Mouse (Mus musculus) heart, adult 18-20 months (tissue): ENCODE results near the gene Mfsd6. TPM values are rescaled to one million over a fixed set of nuclear protein-coding genes. Genes with fewer than 3 reads are reported as not detected.

ENCODE experiments used
- DNase-seq, 2 experiments: peaks; one replicate each; pipeline ENCODE4 v3.0.0; 2021 to 2022; ENCODE audit warnings: mixed read lengths in 1 of 2
- long read RNA-seq, 2 experiments: library from polyadenylated mRNA; stranded (forward); transcript quantifications; one replicate each; pipeline ENCODE4 v2.0.0; 2021
- total RNA-seq, 2 experiments: library from RNA; stranded (reverse); gene quantifications; 2 replicates each; pipeline ENCODE4 v1.2.3; 2021

The Mfsd6 gene
- 10 to 100 TPM; 16.5 to 19.6 TPM for total RNA-seq
- long read RNA-seq, experiment 1, full-length matches to known transcripts, result 9 of 11 reads
- long read RNA-seq, experiment 1, partial matches to known transcripts, result 1 of 11 reads
- long read RNA-seq, experiment 1, other reads (novel, unspliced or antisense), result 1 of 11 reads
- long read RNA-seq, experiment 2, full-length matches to known transcripts, result 3 of 4 reads
- long read RNA-seq, experiment 2, partial matches to known transcripts, result 0 of 4 reads
- long read RNA-seq, experiment 2, other reads (novel, unspliced or antisense), result 1 of 4 reads

GRCm38 (mm10) chr1:52727056-52727900, at the start of gene Mfsd6:
TSS of gene Mfsd6 (minus strand) at chr1:52727462.
- peak; percentile 59 to 70 for DNase-seq

GRCm38 (mm10) chr1:52765176-52766111, 38.2 kb upstream of the Mfsd6 start:
- DNase-seq, result peak; percentile 17 to 31

DNA sequence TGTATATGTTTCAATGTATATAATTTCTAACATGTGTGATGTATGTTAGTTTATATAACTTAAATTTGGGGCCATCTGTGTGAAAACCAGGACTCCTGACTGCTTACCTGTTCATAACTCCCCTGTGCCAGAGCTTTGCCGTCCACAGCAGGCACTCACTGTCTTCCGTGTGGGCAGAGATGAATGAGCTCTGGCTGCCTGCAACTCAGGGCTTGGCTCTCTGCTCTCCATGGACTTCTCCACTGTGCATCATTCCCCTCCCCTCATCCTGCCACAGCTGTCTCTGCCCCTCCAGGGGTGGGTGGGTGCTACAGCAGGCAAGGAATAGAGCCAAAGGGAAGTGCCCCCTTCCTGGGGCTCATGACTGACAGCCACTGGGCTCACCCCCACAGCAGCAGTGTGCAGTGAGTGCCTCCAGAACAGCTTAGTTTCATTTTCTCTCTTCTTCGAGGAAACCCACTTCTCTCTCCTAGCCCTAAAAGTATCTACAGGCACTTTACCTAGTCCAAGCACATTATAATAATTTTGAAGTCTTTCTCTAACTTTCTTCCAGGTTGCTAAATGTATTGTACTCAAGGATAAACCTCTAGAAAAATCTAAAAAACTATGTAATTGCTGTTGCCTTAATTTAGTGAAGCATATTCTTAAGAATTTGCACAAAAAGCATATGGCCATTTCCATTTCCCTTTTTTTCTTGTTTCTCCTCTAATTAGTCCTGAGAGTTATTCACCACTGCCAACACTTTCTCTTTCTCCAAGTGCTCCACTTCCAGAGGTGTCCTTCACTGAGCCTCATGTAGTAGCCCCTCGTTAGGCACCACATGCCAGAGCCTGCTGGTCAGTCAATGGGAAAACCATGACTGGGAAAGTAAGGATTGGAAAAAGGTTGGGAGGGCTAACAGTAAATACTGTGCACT, 36.9 kb upstream of the Mfsd6 start:
- DNase-seq, result peak in 1 of 2 experiments; percentile 9

DNA sequence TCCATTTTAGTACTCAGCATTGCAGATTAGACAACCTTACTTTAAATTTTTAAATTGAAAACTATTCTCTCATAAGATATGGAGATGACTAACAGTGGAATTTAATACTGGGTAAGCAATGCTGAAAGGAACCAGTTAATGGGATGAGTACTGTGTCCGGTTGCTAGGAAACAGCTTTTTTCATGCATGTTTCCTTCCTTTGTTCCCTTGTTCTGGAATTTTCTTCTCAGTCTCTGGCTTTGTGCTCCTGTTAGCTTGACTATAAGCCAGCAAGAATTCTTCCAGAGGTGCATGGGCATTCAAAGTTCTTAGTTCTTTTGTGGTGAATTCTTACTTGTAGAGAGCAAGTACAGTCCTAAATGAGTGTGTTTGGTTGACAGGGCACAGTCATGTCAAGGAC, 30.9 kb upstream of the Mfsd6 start:
- no peak for DNase-seq

- no peak for DNase-seq
Measured at GRCm38 (mm10) chr1:52754331-52754730, 27.1 kb upstream of the Mfsd6 start.

- no peak for DNase-seq
Measured at GRCm38 (mm10) chr1:52753828-52754227, 26.6 kb upstream of the Mfsd6 start.

- peak; percentile 26 to 36 for DNase-seq
Measured at GRCm38 (mm10) chr1:52752706-52753105, 25.4 kb upstream of the Mfsd6 start.

DNA sequence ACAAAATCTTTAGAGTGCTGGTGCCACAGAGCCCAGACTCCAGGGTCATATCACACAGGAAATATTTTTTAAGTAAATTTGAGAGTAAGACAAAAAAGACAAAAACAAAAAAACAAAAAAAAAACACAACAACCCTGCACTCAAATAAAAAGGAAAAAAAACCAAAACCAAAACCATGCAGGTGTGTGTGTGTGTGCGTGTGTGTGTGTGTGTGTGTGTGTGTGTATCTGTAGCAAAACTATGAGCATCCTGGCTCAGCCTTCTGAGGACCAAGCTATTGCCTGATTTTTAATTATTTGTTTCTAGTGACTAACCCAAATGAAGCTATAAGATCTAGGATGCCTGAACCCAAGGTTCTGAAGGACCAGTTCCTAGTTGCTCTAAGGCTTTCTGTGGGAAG, 24.4 kb upstream of the Mfsd6 start:
- DNase-seq, result no peak

DNA sequence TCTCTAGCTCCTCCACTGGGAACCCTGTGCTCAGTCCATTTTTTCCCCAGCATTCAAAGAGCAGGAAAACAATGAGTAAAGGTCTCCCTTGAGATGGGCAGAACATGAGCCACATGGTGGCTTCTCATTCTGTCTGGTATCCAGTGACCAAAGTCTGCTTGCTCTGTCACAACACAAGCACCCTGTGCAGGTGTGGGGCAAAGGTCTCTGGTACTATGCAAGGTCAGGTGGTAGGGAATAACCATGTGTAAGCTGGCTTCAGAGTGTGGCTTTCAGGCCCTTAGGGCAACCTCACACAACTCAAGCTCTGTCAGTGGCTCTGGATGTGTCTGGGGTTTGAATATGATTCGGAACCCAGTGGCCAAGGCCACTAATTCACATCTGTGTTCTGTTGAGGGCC, 22.7 kb upstream of the Mfsd6 start:
- no peak for DNase-seq

DNA sequence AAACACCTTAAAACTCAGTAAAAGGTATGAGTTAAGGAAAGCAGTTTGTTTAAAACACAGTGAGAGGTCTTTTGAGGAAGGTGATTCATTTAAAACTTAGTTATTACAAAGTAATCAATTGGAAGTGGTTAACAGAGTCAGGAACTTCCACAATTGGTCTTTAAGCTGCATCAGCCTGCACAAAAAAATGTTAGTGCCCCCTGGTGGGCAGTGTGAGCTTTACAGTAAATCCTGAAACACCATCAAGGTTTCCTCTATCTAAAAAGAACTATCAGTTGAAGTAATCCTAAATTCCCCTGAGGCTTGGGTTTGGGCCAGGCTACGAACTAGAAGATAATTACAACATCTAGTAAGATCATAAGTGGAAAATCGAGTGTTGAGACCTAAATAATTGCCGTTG, 21.0 kb upstream of the Mfsd6 start:
- peak; percentile 55 to 88 for DNase-seq

- DNase-seq, result no peak
Measured at GRCm38 (mm10) chr1:52742567-52742966, 15.3 kb upstream of the Mfsd6 start.

DNA sequence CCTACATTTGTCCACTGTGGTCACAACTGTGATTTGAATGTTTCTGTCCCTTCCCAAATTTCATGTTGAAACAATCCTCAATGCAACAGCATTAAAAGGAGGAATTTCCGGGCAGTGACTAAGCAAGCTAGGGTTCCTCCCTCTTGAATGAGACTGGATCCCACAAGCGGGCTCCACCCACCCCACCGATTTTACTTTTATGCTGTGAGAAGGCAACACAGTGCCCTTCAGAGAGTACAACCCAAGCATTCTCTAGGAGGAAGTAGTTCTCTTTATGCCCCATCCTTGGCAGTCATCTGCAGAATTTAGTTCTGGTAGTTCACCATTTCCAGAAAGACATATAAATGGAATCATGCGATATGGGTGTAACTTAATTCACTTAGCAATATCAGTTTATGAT, 6.9 kb upstream of the Mfsd6 start:
- peak; percentile 27 to 52 for DNase-seq

DNA sequence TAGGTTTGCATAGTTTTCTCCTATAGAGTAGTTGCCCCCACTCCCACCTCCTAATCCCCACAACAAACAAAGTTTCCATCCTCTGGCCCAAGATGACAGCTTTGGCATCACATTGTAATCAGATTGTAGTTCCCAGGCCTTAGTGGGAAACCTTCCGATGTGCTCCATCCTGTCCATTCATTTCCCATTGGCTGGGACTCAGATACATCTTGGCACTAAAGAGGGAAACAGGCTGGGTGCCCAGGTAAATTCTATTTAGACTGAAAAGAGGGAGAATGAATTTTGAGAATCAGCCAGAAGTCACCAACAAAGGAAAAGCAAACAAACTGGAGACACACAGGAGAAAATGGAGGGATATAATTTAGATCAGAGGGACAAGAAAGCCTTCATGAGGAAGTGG, 3.0 kb upstream of the Mfsd6 start:
- no peak for DNase-seq

GRCm38 (mm10) chr1:52728857-52729489, 1.7 kb upstream of the Mfsd6 start:
- DNase-seq, result no peak

DNA sequence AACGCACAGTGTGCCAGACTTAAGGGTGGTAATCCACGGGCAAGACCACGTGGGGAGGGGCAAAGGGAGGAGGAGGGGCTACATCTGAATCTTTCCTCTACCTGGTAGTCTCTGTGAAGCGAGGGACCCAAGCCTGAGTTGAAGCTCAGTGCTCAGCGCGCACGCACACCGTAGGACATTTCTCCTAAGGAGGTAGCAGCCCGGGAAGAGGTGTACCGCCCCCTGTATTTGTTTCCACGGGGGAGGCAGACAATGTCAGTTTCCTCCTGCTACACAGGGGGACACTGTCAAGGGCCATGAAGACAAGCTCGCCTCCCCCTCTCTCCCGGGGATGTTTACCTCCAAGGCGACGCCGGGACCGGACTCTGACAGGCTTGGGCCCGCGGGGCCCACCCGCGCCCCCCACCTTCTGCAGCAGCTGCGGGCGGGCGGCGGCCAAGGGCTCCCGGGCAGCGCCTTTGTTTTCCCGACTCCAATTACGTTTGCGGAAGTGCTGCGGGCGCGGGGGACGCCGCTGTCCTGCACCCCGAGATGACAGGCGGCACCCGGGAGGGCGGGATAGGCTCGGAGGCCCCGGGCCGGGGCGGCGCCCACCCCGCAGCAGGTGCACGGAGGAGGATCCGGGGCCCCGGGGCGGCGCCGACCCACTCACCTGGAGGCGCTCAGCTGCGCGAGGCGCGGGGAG, 749 bp downstream of the Mfsd6 start:
- peak; percentile 78 for DNase-seq

DNA sequence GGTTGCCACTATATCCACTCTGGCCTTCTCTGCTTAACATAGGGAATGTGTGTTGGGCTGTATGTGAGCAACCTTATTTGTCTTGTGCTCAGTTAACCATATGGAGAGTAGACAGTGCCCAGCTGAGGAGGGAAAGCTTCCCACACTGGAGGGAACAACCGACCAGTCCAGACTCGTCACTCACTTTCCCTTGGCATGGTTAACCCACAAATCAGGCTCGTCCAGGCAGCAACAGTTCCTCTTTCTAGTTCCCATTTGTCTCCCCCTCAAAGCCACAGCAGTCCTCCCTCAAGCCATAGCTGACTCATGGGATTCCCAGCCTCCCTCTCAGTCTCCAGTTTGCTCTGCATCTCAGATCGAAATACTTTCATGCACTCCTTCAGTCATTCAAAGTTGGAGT, 4.7 kb downstream of the Mfsd6 start:
- DNase-seq, result peak; percentile 21 to 72

- peak in 1 of 2 experiments; percentile 28 for DNase-seq
Measured at GRCm38 (mm10) chr1:52719096-52719495, 8.2 kb downstream of the Mfsd6 start.

DNA sequence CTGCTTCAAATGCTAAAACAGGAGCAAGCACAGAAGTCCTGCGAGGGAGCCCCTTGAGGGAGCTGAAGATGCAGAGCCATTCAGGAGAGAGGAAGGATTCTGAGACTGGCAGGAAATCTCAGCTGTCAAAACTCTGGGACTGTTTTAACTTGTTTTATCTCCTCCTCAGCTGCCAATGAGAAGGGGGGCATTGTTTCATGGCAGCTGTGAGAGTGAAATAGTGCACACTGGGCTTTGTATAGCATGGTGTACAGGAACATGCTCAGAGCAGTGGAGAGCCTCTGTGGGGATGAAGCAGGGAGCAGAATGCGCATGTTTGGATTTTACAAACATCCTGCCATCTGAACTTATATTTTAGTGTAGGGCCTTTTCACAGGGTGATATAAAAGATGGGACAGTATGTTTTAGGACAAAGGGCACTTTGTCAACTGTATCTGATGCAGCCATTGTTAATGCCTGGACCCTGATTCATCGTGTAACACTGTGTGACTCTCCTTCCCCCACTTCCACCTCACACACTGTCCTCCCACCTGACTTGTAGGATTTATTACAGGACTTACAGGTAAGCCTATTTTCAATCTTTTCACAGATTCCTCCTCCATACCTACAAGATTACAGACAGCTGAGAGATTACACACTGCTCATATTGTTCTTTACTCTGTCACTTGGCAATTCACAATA, 9.1 kb downstream of the Mfsd6 start:
- peak; percentile 37 to 45 for DNase-seq

GRCm38 (mm10) chr1:52714451-52714850, 12.8 kb downstream of the Mfsd6 start:
- DNase-seq, result no peak

DNA sequence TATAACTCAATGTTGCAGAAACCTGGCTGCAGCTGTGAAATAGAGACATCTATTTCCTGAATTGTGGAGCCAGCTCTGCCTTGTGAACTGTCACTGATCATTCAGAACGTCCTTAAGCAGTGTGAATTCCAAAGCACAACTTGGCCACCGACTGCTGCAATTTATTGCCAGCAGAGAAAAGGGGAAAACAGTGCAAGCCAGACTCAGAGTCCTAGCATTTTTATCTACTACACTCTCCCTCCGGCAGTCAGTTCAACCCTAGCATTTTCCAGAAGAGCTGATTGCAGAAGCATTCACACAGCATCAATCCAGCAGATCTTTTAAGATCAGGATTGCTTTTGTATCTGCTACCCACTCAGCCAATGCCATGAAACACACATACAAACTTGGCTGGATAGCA, 13.2 kb downstream of the Mfsd6 start:
- peak in 1 of 2 experiments; percentile 13 for DNase-seq
